Mouse (Mus musculus): ENCODE results near the gene Cdc5l.

The Cdc5l gene

GRCm38 (mm10) chr17:45364871-45365270 lies 68.7 kb downstream of the Cdc5l start:
- no peak for DNase-seq (ENCODE audit: low spot score)

GRCm38 (mm10) chr17:45360950-45361349 lies 72.6 kb downstream of the Cdc5l start:
- DNase-seq (ENCODE audit: low spot score) = no peak

- no peak for DNase-seq (ENCODE audit: low spot score)
Observed at GRCm38 (mm10) chr17:45359443-45359842, 74.1 kb downstream of the Cdc5l start.

- DNase-seq (ENCODE audit: low spot score) = no peak
Observed at GRCm38 (mm10) chr17:45356431-45356830, 77.1 kb downstream of the Cdc5l start.

GRCm38 (mm10) chr17:45347951-45348350 lies 85.6 kb downstream of the Cdc5l start:
- DNase-seq (ENCODE audit: low spot score) = no peak

Data from embryo, embryonic 10 days (tissue).